Mouse (Mus musculus): ENCODE results near the gene Zfp541.

DNA sequence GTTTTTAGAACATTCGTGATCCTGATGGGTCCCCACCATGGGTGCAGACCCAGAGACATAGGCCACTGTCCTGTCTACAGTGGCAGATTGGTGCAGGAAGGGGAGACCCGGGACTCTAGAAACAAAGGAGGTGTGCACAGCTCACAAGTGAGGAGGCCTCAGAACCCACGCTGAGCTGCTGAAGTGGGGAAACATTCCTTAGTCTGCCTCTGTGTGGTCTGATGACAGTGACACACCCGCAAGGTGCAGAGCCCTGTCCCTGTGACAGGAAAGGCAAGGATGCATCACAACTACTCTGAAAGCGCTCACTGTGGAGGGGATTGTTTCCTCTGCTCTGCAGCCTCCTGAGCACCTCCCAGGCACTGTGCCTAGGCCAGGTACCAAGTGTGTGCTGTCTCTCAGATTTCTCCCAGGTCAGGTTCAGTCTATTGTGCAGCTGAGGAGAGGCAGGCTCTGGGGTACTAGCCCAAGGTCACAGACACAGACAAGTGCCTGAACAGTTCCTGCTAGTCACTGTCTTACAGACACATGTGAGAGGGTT is 41.1 kb downstream of the Zfp541 start:
- no peak for TF ChIP-seq NANOG (IDR thresholded peaks at IDR 0.05; ENCODE audit: borderline replicate concordance, low read length)
- no peak for TF ChIP-seq CTCF (conservative IDR thresholded peaks at IDR 0.05; ENCODE audit: low read length)
